Mouse (Mus musculus) urinary bladder, postnatal 25 days (tissue): Measurements from ENCODE around the gene Wdr83os.
"Not testable (repeated sequence)": the region's sequence is repeated elsewhere in the genome, so short reads cannot be mapped to it uniquely, and the experiment has no call there.

ENCODE experiments used
- DNase-seq: peaks from one replicate; pipeline ENCODE4 v3.0.0; 2022; ENCODE audit warnings: low spot score

The Wdr83os gene

GRCm38 (mm10) chr8:85073041-85073612 lies 7.4 kb upstream of the Wdr83os start:
- DNase-seq: no peak

- DNase-seq: no peak
These were observed 6.4 kb upstream of the Wdr83os start for GRCm38 (mm10) chr8:85074167-85074566.

DNA sequence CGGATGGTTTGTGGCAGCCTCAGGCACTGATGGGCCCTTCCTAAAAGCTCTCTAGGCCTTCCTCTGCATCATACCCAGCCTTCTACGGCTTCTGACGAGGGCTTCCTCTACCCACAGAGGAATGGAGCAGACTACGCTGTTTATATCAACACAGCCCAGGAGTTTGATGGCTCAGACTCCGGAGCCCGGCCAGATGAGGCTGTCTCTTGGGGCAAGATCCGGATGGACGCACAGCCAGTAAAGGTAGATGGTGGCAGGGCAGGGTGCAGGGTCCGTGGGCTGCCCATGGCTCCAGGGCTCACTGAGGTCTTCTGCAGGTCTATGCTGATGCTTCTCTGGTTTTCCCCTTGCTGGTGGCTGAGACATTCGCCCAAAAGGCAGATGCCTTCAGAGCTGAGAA lies 5.9 kb upstream of the Wdr83os start:
- DNase-seq: no peak

DNA sequence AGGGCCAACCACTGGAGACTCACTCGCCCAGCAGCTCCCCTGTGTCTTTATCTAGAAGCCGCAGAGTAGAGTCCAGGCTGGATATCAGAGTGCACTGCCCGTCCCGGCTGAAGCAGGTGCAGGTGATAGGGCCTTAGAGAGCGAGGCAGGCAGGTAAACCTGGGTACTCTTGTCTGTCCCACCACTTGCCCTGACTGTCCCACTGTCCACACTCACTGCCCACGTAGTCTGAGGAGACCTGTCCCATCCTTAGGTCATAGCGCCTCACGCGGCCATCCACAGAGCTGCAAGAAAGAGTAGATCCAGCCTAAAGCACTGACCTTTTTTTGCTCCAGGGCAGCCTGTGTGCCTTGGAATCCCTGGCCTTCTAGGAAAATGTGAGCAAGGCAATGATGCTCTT lies 4.5 kb upstream of the Wdr83os start:
- no peak for DNase-seq

- peak; percentile 67 for DNase-seq
These were observed 3.5 kb upstream of the Wdr83os start for GRCm38 (mm10) chr8:85076993-85077392.

- no peak for DNase-seq
These were observed 367 bp upstream of the Wdr83os start for GRCm38 (mm10) chr8:85080214-85080531.

DNA sequence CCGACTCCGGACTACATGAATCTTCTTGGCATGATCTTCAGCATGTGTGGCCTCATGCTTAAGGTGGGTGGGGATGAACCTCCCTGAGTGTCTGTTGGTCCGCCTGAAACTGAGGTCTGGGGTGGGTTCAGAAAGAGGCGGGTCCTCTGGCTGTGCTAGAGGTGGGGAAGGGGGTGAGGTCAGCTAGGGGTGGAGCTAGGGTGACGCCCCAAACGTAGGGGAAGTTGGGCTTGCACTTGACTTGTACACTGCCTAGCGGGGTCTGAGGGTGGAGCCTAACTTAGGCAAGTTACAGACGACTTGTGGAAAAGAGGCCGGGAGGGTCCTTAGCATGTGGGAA lies 646 bp downstream of the Wdr83os start, which contains the start of gene Wdr83:
Gene Wdr83, minus strand, starts transcription at position 91 of the 340 bp plus-strand sequence.
- no peak for DNase-seq

- not testable (repeated sequence) for DNase-seq
These were observed 1.6 kb downstream of the Wdr83os start for GRCm38 (mm10) chr8:85082169-85082568.

GRCm38 (mm10) chr8:85083108-85083813 lies 2.7 kb downstream of the Wdr83os start, which contains the start of gene Man2b1:
Gene Man2b1 (plus strand): TSS chr8:85083270.
- peak; percentile 80 for DNase-seq

DNA sequence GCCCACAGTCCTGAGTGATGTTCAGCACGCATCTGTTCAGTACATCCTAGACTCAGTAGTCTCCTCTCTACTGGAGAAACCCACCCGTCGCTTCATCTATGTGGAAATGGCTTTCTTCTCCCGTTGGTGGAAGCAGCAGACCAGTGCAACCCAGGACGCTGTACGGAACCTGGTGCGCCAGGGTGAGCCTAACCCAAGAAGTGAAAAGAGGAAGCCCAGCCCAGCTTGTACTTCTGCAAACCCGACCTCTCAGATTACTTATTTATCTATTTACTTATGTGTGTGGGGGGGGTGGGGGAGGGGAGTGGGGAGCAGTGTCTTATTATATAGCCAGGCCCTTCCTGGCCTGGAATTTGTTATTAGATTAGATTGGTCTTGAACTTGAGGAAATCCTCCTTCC lies 4.1 kb downstream of the Wdr83os start:
- DNase-seq: no peak

- DNase-seq: no peak
These were observed 5.7 kb downstream of the Wdr83os start for GRCm38 (mm10) chr8:85086238-85086637.

GRCm38 (mm10) chr8:85088771-85089170 lies 8.2 kb downstream of the Wdr83os start:
- no peak for DNase-seq

- peak; percentile 2 for DNase-seq
These were observed 10.3 kb downstream of the Wdr83os start for GRCm38 (mm10) chr8:85090856-85091255.

DNA sequence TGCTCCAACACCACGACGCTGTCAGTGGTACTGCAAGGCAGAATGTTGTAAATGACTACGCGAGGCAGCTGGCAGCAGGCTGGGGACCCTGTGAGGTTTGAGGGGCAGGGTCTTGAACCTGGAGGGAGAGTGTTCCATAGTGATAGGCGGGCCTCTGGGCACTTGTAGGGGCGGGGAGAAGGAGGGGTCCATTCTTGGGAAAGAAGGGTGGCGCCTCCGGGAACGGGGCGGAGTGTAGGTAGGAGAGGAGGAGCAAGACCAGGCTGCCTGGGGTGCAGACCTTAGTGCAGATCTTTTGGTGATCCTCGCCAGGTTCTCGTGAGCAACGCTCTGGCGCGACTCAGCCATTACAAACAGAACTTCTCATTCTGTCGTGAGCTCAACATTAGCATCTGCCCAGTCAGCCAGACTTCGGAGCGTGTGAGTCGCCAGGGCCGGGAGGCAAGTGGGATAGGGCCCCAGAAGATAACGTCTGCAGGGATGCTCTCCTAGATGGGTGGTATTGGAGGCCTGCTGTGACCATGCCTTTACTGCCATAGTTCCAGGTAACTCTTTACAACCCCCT lies 11.1 kb downstream of the Wdr83os start:
- peak; percentile 7 for DNase-seq

GRCm38 (mm10) chr8:85095051-85095450 lies 14.5 kb downstream of the Wdr83os start:
- DNase-seq: no peak

- DNase-seq: no peak
These were observed 15.0 kb downstream of the Wdr83os start for GRCm38 (mm10) chr8:85095566-85095965.

DNA sequence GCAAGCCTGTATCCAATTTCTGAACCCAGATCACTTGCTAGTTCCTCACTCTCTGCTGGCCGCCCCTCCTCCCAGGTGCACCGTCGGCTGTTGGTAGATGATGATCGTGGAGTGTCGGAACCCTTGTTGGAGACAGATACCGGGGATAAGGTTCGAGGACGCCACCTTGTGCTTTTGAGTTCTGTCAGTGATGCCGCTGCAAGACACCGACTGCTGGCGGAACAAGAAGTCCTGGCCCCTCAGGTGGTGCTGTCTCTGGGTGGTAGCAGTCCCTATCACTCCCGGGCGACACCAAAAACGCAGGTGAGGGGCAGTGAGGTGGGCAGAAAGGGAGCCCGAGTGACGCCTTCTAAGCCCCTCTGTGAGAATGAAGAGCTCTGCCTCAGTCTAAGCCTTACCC lies 15.7 kb downstream of the Wdr83os start:
- DNase-seq: no peak

DNA sequence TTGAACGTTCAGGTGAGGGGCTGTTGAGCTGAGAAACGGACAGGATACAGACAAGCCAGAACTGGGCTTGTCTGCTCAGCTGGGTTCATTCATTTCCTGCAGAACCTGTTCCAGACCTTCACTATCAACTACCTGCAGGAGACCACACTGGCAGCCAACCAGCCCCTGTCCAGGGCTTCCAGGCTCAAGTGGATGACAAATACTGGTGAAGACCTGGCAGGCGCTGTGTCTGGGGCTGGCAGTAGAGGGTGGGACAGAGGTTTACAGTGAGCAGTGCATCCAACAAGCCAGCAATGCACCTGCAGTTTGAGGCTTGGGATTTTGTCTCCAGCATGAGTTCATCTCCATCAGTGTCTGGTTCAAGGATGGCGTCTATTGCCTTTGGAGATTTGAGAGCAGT lies 16.3 kb downstream of the Wdr83os start:
- DNase-seq: no peak

- DNase-seq: no peak
These were observed 19.6 kb downstream of the Wdr83os start for GRCm38 (mm10) chr8:85100076-85100665.

DNA sequence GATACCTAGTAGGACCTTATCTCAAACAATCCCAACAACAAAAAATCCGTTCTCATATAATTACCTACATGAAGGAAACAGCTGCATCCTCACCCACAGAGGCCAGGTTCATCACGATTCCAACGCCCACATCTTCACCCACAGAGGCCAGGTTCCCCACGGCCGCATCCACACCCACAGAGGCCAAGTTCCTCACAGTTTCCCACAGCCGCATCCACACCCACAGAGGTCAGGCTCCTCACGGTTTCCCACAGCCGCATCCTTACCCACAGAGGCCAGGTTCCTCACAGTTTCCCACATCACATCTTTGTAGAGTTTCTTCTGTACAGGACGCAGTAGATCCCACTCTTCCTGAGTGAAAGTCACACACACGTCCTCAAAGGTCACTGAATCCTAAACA lies 32.7 kb downstream of the Wdr83os start:
- DNase-seq: no peak

DNA sequence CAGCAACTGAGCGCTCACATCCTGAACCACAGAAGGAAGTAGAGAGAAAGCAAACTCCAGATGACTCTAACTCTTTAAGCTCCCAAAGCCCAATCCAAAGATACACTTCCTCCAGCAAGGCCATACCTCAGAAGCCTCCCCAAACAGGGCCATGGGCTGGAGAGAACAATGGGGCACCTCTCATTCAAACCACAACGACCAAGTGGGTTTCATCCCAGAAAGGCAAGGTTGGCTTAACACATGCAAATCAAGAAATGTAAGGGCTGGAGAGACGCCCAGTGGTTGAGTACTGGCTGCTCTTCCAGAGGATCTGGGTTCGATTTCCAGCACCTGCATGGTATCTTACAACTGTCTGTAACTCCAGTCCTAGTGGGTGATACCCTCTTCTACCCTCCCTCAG lies 35.0 kb downstream of the Wdr83os start:
- no peak for DNase-seq

DNA sequence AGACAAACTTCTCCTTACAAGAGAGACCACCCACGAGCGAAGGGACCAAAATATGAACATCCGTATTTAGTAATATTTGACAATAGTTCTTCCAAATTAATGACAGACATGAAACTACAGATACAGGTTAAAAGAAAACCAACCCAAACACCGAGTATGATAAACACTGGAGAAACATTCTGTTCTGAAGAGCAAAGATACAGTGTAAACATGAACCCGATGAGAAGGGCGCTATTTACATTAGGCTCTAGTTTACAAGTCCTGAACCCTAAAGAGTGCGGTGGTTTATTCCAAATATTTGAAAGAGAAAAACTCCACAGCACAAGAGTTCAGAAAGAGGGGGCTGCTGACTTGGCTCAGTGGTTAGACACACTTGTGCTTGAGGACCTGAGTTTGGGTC lies 36.4 kb downstream of the Wdr83os start:
- no peak for DNase-seq
